Mouse (Mus musculus) c-Kit-positive CD71-negative TER-119-negative erythroid progenitor cells, embryonic 14.5 days (primary cell): ENCODE data around the gene Olfr1302.

Experiments
- DNase-seq: peaks from one replicate; pipeline ENCODE4 v3.0.0-alpha.2; 2013; ENCODE audit warnings: low read depth

Gene Olfr1302

DNA sequence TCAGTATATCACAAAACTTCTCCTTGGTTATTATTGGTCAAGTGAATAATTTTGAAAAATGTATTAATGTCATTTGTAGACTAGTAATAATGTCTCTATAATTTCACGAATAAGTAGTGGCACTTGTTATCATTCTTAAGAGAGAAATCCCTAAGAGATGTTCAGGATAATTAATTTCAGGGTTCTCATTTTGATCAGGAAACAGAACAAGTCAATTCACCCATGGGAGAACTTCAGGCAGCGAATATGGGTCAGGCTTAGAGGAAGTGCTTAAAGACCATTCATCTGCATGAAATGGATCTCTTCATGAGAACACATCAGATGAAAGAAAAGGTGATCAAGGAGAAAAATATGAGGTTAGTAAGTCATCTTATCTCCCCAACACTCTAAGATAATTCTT lies at the start of gene Olfr1302:
Gene Olfr1302, plus strand, starts transcription at position 301 of the 400 bp plus-strand sequence.
- no peak for DNase-seq

DNA sequence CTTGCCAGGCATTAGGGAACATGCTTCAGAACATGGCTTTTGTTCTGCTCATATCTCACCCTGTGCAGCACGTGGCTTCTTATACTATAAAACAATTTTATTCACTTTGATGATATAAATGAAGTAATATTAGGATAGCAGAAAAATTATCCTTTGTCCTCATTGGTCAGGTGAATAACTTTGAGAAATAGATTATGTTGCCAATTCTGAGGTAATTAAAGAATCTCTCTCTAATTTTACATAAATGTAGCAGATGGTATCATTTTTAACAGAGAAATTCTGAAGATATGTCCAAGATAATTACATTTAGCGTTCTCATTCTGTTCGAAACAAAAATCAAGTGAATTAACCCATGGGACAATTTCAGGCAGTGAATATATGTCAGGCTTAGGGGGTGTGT lies 26.5 kb upstream of the Olfr1302 start, which contains the start of gene Olfr1301:
Gene Olfr1301, plus strand, starts transcription at position 301 of the 400 bp plus-strand sequence.
- DNase-seq = no peak

DNA sequence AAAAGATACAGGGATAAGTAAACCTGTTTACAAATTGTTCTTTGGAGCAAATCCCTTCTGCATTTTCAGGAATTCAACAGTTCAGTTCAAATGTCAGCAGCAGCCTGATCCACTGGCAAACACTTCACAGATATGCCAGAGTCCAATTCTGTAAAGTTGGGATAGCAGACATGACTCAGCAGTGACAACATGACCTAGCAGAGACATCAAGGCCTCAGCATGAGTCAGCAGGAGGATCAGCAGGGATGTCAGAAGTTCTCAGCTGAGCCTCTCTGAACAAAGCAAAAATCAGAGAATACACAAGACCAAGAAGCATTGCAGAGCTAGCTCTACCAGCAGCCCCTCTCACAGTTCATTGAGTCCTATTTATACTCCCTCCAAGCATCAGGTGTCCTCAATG lies 35.7 kb downstream of the Olfr1302 start:
- DNase-seq = no peak

DNA sequence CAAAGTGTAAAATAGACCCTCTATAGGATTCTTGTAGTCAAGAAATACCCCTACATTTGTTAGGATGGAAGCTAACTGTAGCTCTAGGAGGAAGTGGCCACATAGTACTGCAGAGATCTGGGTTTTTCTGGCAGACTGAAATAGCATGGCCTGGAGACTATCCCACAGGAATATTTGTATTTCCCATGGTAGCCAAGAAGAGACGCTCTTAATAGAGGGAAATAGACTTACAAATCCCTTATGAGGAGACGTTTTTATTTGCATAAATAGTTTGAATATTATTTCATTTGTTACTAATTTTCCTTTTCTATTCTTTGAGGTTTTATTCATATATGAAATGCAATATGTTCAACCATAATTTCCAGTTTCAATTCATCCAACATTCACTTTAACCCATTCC lies 43.0 kb downstream of the Olfr1302 start, which contains the start of gene Olfr1303:
Gene Olfr1303, minus strand, starts transcription at position 101 of the 400 bp plus-strand sequence.
- no peak for DNase-seq
